Mouse (Mus musculus) Patski (cell line): ENCODE results near the gene Mpp4. TPM values are rescaled to one million over a fixed set of nuclear protein-coding genes. Genes with fewer than 3 reads are reported as not detected.

Source experiments
- ATAC-seq: fragments of 100-300 bp; one replicate; pipeline ENCODE4 v1.8.0; 2021
- CTCF ChIA-PET: fragments of 350-600 bp; sonication (Branson Sonifier 250); formaldehyde crosslinking; loops from one replicate; lab custom pipeline; 2022; ENCODE audit warnings: inconsistent platforms; lab: Charles Lee
- POLR2A ChIA-PET: fragments of 350-600 bp; sonication (Branson Sonifier 250); formaldehyde crosslinking; loops from one replicate; lab custom pipeline; 2022; ENCODE audit warnings: antibody characterized with exemption, inconsistent platforms; lab: Charles Lee
- DNase-seq: peaks from one replicate; pipeline ENCODE4 v3.0.0-alpha.2; 2011; ENCODE audit warnings: low read depth, low spot score
- H3K27me3 ChIP-seq: fragments of 371-371 bp; one replicate; pipeline ENCODE4 v1.5.1; 2021
- CTCF ChIP-seq: fragments of 100-300 bp; IDR thresholded peaks from one replicate; pipeline ENCODE4 v1.5.1; 2021
- in situ Hi-C: fragments of 300-500 bp; cut with MboI; formaldehyde crosslinking; loops from 3 replicates; pipeline ENCODE4 v1.11.1; 2018; ENCODE audit warnings: low pct_unique_long_range_greater_than_20kb, mixed read lengths
- polyA plus RNA-seq: library from polyadenylated mRNA; unstranded; gene quantifications from one replicate; pipeline ENCODE4 v1.2.3, GENCODE M21; 2021

The Mpp4 gene
- polyA plus RNA-seq, 1 experiment from 2014 or later: 0.67 TPM

DNA sequence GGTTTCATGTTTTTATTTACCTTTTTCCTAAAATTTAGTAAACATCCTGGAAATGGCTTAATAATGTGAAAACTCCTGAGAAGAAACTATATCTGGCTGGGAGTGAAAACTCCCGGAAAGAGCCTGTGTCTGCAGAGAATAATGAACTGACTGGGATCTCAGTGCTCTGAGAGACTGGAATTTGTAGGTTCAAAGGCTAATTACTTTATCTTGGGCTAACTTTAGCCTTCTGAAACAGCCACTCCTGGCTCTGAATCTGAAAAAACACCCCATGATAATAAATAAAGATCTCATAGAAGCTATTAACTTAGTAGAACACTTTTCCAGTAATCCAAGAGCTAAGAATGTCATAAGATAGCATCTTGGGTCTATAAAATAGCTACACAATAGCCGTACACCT lies 5.4 kb upstream of the Mpp4 start:
- ATAC-seq (no peak), DNase-seq (no peak)
- TF ChIP-seq CTCF: no peak
- ChIA-PET CTCF (no interaction called here), POLR2A (no interaction called here)
- H3K27me3 ChIP-seq: no peaks in the 10 kb centered on the region
- in situ Hi-C loops: loop anchor here (5.0 kb wide), 1 partner anchor 91 kb away; no protein-coding TSS in a partner anchor

DNA sequence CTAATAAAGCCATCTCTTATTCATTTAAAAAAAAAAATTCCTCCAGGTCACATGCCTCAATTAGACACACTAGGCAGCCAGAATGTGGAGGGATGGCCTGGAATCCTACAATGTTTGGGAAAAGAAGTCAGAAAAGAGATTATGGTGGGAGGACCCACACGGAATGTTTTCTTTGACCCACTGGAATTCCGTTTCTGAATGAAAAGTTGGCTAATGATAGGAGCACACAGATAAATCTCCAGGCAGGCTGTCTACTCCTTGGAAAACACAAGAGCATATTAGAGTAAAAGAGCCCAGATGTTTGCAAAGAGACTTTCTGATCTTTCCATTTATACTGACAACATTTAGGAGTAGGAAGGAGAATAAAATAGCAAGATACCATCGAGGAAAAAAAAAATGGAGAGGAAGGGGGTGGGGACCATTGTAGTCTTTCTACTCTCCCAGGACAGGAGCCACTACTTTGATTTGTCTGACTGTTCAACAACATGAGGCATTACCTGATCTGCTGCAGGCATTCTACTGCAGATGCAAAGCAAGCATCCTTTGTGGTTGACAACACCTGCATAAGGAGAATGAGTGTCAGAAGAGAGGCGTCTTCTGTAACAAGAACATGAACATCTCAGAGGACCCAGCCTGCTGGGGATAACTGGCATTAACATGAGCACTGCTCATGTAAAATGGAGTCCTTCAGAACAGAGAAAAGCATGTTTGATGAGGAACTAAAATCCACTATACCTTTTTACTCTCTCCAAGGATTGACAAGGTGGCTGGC lies 4.7 kb upstream of the Mpp4 start:
- in situ Hi-C loops: loop anchor here (5.0 kb wide), 1 partner anchor 91 kb away; no protein-coding TSS in a partner anchor

DNA sequence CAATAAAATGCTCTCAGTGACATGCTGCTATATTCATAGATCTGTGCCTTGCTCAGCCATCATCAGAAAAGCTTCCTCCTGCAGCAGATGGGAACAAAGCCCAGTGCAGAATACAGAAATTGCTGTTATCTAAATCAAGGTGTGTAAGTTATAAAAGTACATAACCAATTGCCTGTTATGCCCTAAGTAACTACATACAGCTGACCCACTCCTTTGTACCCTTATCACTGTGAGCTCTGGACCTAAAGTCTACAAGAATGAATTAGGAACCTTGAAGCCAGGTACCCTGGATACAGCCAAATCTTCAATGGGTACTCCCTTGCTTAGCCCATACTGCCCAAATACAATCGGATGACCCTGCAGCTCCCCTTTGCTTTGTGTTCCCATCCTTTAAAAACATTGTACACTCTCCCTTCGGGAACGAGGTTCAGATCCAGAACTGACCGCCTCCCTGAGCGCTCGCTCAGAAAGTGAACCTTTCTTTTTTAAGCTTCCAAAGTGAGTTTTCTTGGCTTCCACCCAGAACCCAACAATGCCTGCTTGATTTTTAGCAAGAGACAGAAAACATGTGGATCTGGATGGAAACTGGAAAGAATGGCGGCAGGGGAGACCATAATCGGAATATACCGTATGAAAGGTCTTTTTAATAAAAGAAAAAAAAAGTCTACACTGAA lies 3.2 kb upstream of the Mpp4 start:
- DNase-seq: no peak
- ATAC-seq: no peak
- no peaks in the 10 kb centered on the region for H3K27me3 ChIP-seq
- ChIA-PET POLR2A (no interaction called here), CTCF (no interaction called here)
- in situ Hi-C loops: loop anchor here (5.0 kb wide), 1 partner anchor 89 kb away; no protein-coding TSS in a partner anchor
- no peak for TF ChIP-seq CTCF

More for the DNA sequence above, 4.7 kb upstream of the Mpp4 start:
- H3K27me3 ChIP-seq: no peaks in the 10 kb centered on the region
- POLR2A ChIA-PET: no interaction called here
- TF ChIP-seq CTCF: no peak
- ATAC-seq: no peak
- DNase-seq: no peak
- CTCF ChIA-PET: no interaction called here

DNA sequence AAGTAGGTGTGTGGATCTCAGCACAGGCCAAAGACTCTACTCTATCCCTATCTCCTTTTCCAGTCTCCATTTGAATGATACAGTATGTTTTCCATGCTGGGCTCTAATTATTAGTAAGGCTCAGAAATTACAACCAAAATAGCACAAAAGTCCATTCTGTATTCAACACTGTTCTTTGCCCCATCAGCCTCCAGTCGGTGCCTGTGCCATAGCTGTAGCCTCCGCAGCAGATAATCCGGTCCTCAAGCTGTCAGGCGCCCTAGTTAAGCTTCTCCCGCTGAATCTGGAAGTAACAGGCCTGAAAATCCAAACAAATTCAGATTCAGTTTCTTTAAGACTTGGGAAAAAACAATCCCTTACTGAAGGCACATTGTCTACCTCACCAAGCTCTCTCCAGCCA lies 729 bp upstream of the Mpp4 start:
- TF ChIP-seq CTCF: no peak
- ChIA-PET CTCF (interaction anchor here (1.0 to 2.0 kb wide), 2 partner anchors 9 to 74 kb away, joined by 3 to 6 read pairs; partner anchors contain the start of gene Als2), POLR2A (no interaction called here)
- H3K27me3 ChIP-seq: no peaks in the 10 kb centered on the region
- no peak for DNase-seq
- ATAC-seq: no peak
- in situ Hi-C loops: no loop called here

DNA sequence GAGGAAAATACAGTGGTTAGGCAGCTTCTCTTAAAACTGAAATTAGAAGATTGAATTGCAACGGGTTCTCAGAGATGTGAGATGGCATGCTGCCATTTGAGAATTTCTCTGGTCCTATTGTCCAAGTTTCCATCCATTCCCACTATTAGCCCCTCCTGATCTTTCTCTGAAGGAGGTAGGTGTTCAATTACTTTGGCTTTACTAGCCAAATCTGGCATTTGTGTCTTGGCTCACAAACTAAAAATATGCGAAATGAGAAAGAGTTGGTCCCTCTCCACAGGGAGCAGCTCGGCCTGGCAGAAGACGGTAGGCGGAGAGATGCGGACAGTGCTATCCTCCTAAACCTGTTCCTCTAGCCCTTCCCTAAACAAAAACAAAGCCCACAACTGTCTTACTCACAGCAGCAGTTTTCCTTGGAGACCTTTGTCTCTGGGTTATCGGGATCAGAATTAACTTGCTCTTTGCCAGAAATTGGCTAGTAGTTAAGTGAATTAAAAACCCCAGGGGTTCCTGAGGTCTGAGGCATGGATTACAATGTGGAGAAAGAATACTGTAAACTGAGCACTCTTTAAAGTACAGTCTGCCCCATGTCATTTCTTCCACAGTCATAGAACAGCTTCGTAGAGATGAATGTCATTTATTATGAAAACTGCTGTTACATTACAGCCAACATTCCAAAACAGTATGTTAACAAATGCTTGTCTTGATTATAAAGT lies 722 bp downstream of the Mpp4 start:
- DNase-seq (no peak), ATAC-seq (peak; percentile 54)
- POLR2A ChIA-PET: interaction anchor here (0.6 to 0.8 kb wide), 2 partner anchors 11 to 75 kb away, joined by 3 read pairs; no protein-coding TSS in a partner anchor
- H3K27me3 ChIP-seq: no peaks in the 10 kb centered on the region
- CTCF ChIA-PET: interaction anchor here (0.7 to 2.7 kb wide), 4 partner anchors 11 to 75 kb away, joined by 3 to 8 read pairs (median 4); partner anchors contain the start of gene Als2
- in situ Hi-C loops: no loop called here
- TF ChIP-seq CTCF: no peak

DNA sequence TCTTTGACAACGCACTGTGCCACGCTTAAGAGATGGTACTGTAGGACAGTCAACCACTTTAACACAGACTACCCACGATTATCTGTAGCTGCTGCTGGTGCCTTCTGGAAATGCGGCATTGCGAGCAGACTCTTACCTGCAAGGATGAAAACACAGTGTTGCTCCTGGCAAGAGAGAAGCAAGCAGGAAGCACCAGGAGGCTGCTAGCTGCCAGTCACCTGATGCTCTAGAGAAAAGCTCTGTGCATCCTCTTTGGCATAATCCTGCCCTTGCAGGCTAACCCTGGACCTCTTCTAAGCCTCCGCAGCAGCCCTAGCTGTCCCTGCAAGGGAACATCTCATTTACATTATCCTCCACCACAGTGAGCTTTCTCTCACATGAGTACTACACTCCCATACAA lies 1.8 kb downstream of the Mpp4 start:
- no peak for TF ChIP-seq CTCF

DNA sequence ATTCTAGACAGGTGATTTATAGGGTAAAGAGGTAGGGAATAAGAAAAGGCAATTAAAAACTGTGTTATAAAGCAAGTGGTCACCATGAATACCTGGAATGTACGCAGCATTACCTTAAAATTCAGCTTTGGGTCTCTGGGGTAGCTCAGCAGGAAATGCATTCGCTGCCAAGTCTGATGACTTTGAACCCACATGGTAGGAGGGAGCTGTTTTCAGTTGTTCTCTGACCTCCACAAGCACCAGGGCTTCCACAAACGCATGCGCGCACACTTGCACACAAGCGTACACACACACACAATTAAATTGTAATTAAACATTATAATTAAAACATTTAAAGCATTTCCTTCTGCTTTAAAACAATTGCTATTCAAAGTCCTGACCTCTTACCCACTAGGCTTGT lies 2.3 kb downstream of the Mpp4 start:
- POLR2A ChIA-PET: no interaction called here
- ATAC-seq (no peak), DNase-seq (no peak)
- in situ Hi-C loops: no loop called here
- CTCF ChIA-PET: interaction anchor here (0.7 to 2.7 kb wide), 3 partner anchors 9 to 37 kb away, joined by 3 to 8 read pairs (median 3); no protein-coding TSS in a partner anchor
- TF ChIP-seq CTCF: no peak
- no peaks in the 10 kb centered on the region for H3K27me3 ChIP-seq

More for the DNA sequence above, 1.8 kb downstream of the Mpp4 start:
- no peak for DNase-seq
- H3K27me3 ChIP-seq: no peaks in the 10 kb centered on the region
- in situ Hi-C loops: no loop called here
- CTCF ChIA-PET: interaction anchor here (0.7 to 2.7 kb wide), 3 partner anchors 10 to 38 kb away, joined by 3 to 8 read pairs (median 3); no protein-coding TSS in a partner anchor
- POLR2A ChIA-PET: no interaction called here
- no peak for ATAC-seq

DNA sequence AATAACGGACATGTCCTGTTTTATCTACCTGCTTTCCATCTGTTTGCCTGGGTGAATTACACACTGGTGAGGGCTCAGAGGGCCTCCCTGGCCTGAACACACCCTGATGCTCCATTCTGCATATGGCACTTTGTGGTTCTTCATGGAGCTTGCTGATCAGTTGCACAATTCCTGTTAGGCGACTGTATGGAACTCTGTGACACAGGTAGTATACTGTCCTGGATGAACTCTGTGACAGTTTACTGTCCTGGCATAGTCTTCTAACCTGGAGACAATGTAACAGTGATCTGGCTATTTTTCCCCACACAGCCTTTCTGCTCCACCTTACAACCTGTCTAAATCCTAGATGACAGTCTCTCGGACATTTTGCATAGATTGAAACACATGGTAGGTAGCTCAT lies 4.1 kb downstream of the Mpp4 start:
- no peaks in the 10 kb centered on the region for H3K27me3 ChIP-seq
- in situ Hi-C loops: loop anchor here (10.0 kb wide), 1 partner anchor 394 kb away; no protein-coding TSS in a partner anchor
- DNase-seq (no peak), ATAC-seq (no peak)
- TF ChIP-seq CTCF: no peak
- POLR2A ChIA-PET: no interaction called here
- CTCF ChIA-PET: interaction anchor here (1.2 kb wide), 1 partner anchor 9 kb away, joined by 4 read pairs; no protein-coding TSS in a partner anchor

DNA sequence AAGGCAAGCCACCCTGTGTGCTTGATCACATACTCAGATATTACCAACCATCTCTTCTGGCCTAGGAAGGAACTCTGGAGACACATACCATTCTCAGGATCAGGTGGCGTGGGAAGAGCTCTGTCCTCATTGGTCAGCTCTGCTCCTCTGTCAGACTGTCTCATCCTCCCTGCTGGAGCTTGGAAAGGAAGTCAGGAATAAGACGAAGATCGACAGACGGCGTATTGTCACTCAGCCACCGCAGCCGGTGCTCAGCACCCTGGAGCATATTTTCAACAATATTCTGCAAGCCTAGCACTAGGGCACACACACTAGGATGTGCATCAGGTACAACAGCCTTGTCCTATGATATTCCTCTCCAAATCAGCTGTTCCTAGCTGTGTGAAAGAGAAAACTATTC lies 4.7 kb downstream of the Mpp4 start:
- in situ Hi-C loops: loop anchor here (10.0 kb wide), 1 partner anchor 394 kb away; no protein-coding TSS in a partner anchor
- no peak for TF ChIP-seq CTCF
- CTCF ChIA-PET: interaction anchor here (1.2 to 1.5 kb wide), 2 partner anchors 9 to 16 kb away, joined by 4 to 6 read pairs; no protein-coding TSS in a partner anchor
- no peak for DNase-seq
- no peak for ATAC-seq
- no peaks in the 10 kb centered on the region for H3K27me3 ChIP-seq
- POLR2A ChIA-PET: no interaction called here

DNA sequence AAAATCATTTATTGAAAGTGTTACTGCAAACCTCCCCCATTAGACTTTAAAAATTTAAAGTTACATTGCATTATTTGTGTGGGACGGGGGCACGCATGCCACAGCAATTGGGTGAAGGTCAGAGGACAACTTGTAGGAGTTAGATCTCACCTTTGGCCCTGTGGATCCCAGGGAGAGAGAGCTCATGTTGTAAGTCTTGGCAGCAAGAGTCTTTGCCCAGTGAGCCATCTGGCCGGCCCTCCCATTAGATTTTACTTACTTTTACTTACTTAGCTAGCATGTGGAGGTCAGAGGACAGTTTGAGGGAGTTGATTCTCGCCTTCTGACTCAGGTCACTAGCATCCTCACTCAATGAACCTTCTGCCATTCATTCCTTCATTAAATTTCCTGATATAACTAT lies 5.3 kb downstream of the Mpp4 start:
- no peak for TF ChIP-seq CTCF
- ChIA-PET POLR2A (no interaction called here), CTCF (interaction anchor here (1.2 to 1.5 kb wide), 2 partner anchors 8 to 15 kb away, joined by 4 to 6 read pairs; no protein-coding TSS in a partner anchor)
- DNase-seq (no peak), ATAC-seq (no peak)
- H3K27me3 ChIP-seq: no peaks in the 10 kb centered on the region
- in situ Hi-C loops: loop anchor here (10.0 kb wide), 1 partner anchor 393 kb away; no protein-coding TSS in a partner anchor
